Mouse (Mus musculus) hindbrain, postnatal 0 days (tissue): ENCODE measurements at regions not wholly inside any gene's neighbourhood (a gene's known extent, or its start where the extent isn't known, plus 50 kb on each side); places are given as distances from the start of the nearest gene placed in this dataset.

Experiments
- ATAC-seq: fragments of 200-750 bp; cut with Nextera tagmentation; 2 replicates; pipeline ENCODE4 v1.8.0; 2017; ENCODE audit warnings: mild to moderate bottlenecking, moderate TSS enrichment, moderate library complexity
- DNase-seq: peaks from one replicate; pipeline ENCODE4 v3.0.0-alpha.2; 2015; ENCODE audit warnings: low spot score
- H3K27ac ChIP-seq: fragments of 300-500 bp; sonication (generic); 2 replicates; pipeline ENCODE4 v1.5.1; 2014; ENCODE audit warnings: mild to moderate bottlenecking
- H3K27me3 ChIP-seq: fragments of 300-500 bp; sonication (generic); 2 replicates; pipeline ENCODE4 v1.6.1; 2014; ENCODE audit warnings: low read length, mixed read lengths; ENCODE audit not compliant: insufficient read depth
- H3K36me3 ChIP-seq: fragments of 300-500 bp; sonication (generic); 2 replicates; pipeline ENCODE4 v1.6.1; 2014; ENCODE audit warnings: low read length, mixed read lengths; ENCODE audit not compliant: insufficient read depth
- H3K4me1 ChIP-seq: fragments of 300-500 bp; sonication (generic); 2 replicates; pipeline ENCODE4 v1.6.1; 2014; ENCODE audit warnings: antibody characterized with exemption, low read length, mixed read lengths; ENCODE audit not compliant: insufficient read depth
- H3K4me2 ChIP-seq: fragments of 300-500 bp; sonication (generic); 2 replicates; pipeline ENCODE4 v1.6.1; 2014; ENCODE audit warnings: low read depth, mild to moderate bottlenecking, low read length, moderate library complexity, mixed read lengths
- H3K4me3 ChIP-seq: fragments of 300-500 bp; sonication (generic); 2 replicates; pipeline ENCODE4 v1.5.1; 2014; ENCODE audit warnings: low read length
- H3K9ac ChIP-seq: fragments of 300-500 bp; sonication (generic); replicated peaks from 2 replicates; pipeline ENCODE4 v1.6.1; 2014; ENCODE audit warnings: mild to moderate bottlenecking, low read length, moderate library complexity, mixed read lengths
- H3K9me3 ChIP-seq: fragments of 300-500 bp; sonication (generic); 2 replicates; pipeline ENCODE4 v1.6.1; 2016; ENCODE audit warnings: low read length, mixed read lengths
- CTCF ChIP-seq: IDR thresholded peaks from 2 replicates; pipeline ENCODE4 v1.5.1; 2016; ENCODE audit warnings: antibody characterized with exemption, control low read depth, low read depth
- WGBS: fragments of 180-500 bp; shearing (Covaris S2); extraction: QIAGEN DNeasy Blood & Tissue Kit; methylation state at CpG from one replicate; pipeline ENCODE4 v1.1.7; 2014; 5-methylcytosine and 5-hydroxymethylcytosine counted together

- H3K27me3 ChIP-seq = no peaks in the 10 kb centered on the region
- 80% methylated on average over 10 of the region's 10 CpGs for WGBS
- ATAC-seq (no peak), DNase-seq (no peak)
- no peaks in the 10 kb centered on the region for H3K36me3 ChIP-seq
- no peak for TF ChIP-seq CTCF
- H3K9me3 ChIP-seq = no peaks in the 10 kb centered on the region
- H3K9ac ChIP-seq = no peak overlapping the region
- no peak overlapping the region for H3K27ac ChIP-seq
- no peaks in the 10 kb centered on the region for H3K4me1 ChIP-seq
- no peak overlapping the region for H3K4me3 ChIP-seq
- H3K4me2 ChIP-seq = no peak overlapping the region
Observed at GRCm38 (mm10) chr9:116259569-116259968, 84.4 kb upstream of the Tgfbr2 start.

DNA sequence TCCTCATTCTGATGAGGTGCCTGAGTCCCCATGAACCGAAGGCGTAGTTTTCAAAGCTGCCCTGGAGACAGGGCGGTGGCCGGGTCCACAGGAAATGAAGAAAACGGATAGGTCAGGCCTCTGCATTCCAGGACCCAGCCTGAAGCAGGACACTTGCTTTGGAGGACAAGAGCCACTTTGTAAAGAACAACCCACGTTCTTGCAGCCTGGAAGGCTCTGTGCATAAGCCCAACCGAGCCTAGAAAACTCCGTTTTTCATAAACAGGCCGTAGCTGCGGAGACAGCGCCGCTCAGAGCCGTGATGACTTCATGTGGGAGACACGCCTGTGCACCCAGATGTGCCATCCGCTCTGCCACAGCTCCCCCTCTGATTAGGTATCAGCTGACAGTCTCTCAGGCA lies 78.4 kb upstream of the Tgfbr2 start:
- TF ChIP-seq CTCF = no peak
- H3K4me3 ChIP-seq = no peak overlapping the region
- ATAC-seq (no peak), DNase-seq (no peak)
- 73% methylated on average over 15 of the region's 15 CpGs for WGBS
- H3K36me3 ChIP-seq = no peaks in the 10 kb centered on the region
- H3K9me3 ChIP-seq = no peaks in the 10 kb centered on the region
- no peak overlapping the region for H3K9ac ChIP-seq
- H3K4me2 ChIP-seq = no peak overlapping the region
- no peaks in the 10 kb centered on the region for H3K27me3 ChIP-seq
- no peaks in the 10 kb centered on the region for H3K4me1 ChIP-seq
- H3K27ac ChIP-seq = no peak overlapping the region

DNA sequence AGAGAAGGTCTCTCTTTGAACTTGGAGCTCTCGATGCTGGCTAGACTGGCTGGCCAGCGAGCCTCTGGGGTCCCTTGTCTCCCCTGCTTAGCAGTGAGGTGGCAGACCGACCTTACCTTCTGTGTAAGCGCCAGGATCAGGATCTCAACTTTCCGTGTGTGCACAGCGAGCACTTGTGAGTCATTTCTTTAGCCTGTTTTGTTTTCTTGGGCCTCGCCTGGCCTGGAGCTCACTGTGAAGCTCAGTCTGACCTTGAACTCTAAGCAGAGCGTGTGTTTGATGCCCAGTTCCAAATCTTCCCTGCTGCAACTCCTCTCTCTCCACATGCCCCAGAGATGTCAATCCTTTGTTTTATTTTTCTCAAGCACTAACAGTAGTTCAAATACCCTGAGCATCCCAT lies 77.6 kb upstream of the Tgfbr2 start:
- ATAC-seq = no peak
- DNase-seq = no peak
- H3K27ac ChIP-seq = no peak overlapping the region
- H3K4me2 ChIP-seq = no peak overlapping the region
- H3K9me3 ChIP-seq = no peaks in the 10 kb centered on the region
- no peak for TF ChIP-seq CTCF
- H3K9ac ChIP-seq = no peak overlapping the region
- H3K4me1 ChIP-seq = no peaks in the 10 kb centered on the region
- 78% methylated on average over 8 of the region's 8 CpGs for WGBS
- no peak overlapping the region for H3K4me3 ChIP-seq
- H3K27me3 ChIP-seq = no peaks in the 10 kb centered on the region
- H3K36me3 ChIP-seq = no peaks in the 10 kb centered on the region

- Histone ChIP-seq H3K9me3 (no peaks in the 10 kb centered on the region), H3K4me2 (no peak overlapping the region), H3K27me3 (no peaks in the 10 kb centered on the region), H3K4me3 (no peak overlapping the region), H3K4me1 (no peaks in the 10 kb centered on the region), H3K36me3 (no peaks in the 10 kb centered on the region), H3K27ac (no peak overlapping the region), H3K9ac (no peak overlapping the region)
- ATAC-seq = no peak
- TF ChIP-seq CTCF = no peak
- WGBS = 74% methylated on average over 2 of the region's 2 CpGs
- DNase-seq = no peak
Observed at GRCm38 (mm10) chr9:116249791-116250190, 74.6 kb upstream of the Tgfbr2 start.

DNA sequence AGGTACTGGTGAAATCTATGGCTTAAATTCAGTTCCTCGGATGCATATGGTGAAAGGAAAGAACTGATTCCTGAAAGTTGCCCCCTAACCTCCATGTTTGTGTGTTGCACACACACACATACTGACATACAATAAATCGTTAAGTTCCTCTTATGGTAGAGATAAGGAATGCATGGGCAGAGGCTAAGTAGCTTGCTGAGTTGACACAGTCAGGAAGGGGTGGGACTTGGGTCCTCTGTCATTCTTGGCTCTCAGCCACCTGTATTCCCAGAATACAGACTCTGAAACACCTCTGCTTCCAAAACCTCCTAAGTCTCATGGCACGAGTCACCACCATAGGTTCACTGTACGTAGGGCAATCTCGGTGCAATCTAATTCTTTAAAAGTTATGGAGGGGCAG lies 70.0 kb upstream of the Tgfbr2 start:
- H3K27ac ChIP-seq = no peak overlapping the region
- no peak for TF ChIP-seq CTCF
- DNase-seq = no peak
- WGBS = 86% methylated on average over 5 of the region's 5 CpGs
- no peaks in the 10 kb centered on the region for H3K36me3 ChIP-seq
- ATAC-seq = no peak
- H3K9ac ChIP-seq = no peak overlapping the region
- no peak overlapping the region for H3K4me2 ChIP-seq
- no peaks in the 10 kb centered on the region for H3K9me3 ChIP-seq
- no peak overlapping the region for H3K4me3 ChIP-seq
- H3K4me1 ChIP-seq = no peaks in the 10 kb centered on the region
- H3K27me3 ChIP-seq = no peaks in the 10 kb centered on the region

DNA sequence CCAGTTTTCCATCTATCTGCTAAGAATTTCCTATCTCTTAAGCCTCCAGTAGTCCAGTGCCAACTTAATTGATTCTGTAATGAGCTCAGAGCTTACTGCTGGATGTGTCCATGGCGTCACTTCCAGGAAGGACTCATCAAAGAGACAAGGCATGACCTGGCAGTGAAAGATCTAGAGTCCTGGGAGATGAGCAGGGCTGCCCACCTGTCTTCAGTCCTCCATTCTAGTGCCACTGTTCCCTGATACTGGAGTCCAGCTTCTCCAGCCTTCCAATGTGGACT lies 69.4 kb upstream of the Tgfbr2 start:
- 96% methylated on average over 1 of the region's 1 CpGs for WGBS
- no peak for DNase-seq

GRCm38 (mm10) chr9:116243775-116244618 lies 68.8 kb upstream of the Tgfbr2 start:
- H3K27ac ChIP-seq = no peak overlapping the region
- H3K27me3 ChIP-seq = no peaks in the 10 kb centered on the region
- no peak for TF ChIP-seq CTCF
- 79% methylated on average over 8 of the region's 8 CpGs for WGBS
- H3K4me3 ChIP-seq = no peak overlapping the region
- no peak overlapping the region for H3K9ac ChIP-seq
- H3K4me2 ChIP-seq = no peak overlapping the region
- ATAC-seq (no peak), DNase-seq (no peak)
- no peaks in the 10 kb centered on the region for H3K4me1 ChIP-seq
- no peaks in the 10 kb centered on the region for H3K36me3 ChIP-seq
- H3K9me3 ChIP-seq = no peaks in the 10 kb centered on the region

More for the DNA sequence above, 69.4 kb upstream of the Tgfbr2 start:
- no peak for TF ChIP-seq CTCF
- H3K9me3 ChIP-seq = no peaks in the 10 kb centered on the region
- H3K36me3 ChIP-seq = no peaks in the 10 kb centered on the region
- ATAC-seq = no peak
- H3K9ac ChIP-seq = no peak overlapping the region
- no peaks in the 10 kb centered on the region for H3K4me1 ChIP-seq
- no peak overlapping the region for H3K4me3 ChIP-seq
- no peak overlapping the region for H3K27ac ChIP-seq
- H3K4me2 ChIP-seq = no peak overlapping the region
- H3K27me3 ChIP-seq = no peaks in the 10 kb centered on the region
